Mouse (Mus musculus) forebrain, embryonic 15.5 days (tissue): Measurements from ENCODE around the gene BC029722. TPM values are rescaled to one million over a fixed set of nuclear protein-coding genes. Genes with fewer than 3 reads are reported as not detected.

Experiments used
- ATAC-seq: fragments of 200-750 bp; cut with Nextera tagmentation; replicated peaks from 2 replicates; pipeline ENCODE4 v1.8.0; 2017; ENCODE audit warnings: mild to moderate bottlenecking, moderate TSS enrichment, moderate library complexity
- H3K27ac ChIP-seq: fragments of 300-500 bp; sonication (generic); replicated peaks from 2 replicates; pipeline ENCODE4 v1.5.1; 2015; ENCODE audit warnings: mild to moderate bottlenecking, inconsistent platforms
- H3K27me3 ChIP-seq: fragments of 300-500 bp; sonication (generic); 2 replicates; pipeline ENCODE4 v1.6.1; 2015; ENCODE audit warnings: inconsistent platforms
- H3K36me3 ChIP-seq: fragments of 300-500 bp; sonication (generic); 2 replicates; pipeline ENCODE4 v1.6.1; 2015; ENCODE audit warnings: mild to moderate bottlenecking, inconsistent platforms
- H3K4me1 ChIP-seq: fragments of 300-500 bp; sonication (generic); 2 replicates; pipeline ENCODE4 v1.6.1; 2015; ENCODE audit warnings: inconsistent platforms
- H3K4me2 ChIP-seq: fragments of 300-500 bp; sonication (generic); replicated peaks from 2 replicates; pipeline ENCODE4 v1.6.1; 2015; ENCODE audit warnings: mild to moderate bottlenecking, inconsistent platforms
- H3K4me3 ChIP-seq: fragments of 300-500 bp; sonication (generic); 2 replicates; pipeline ENCODE4 v1.5.1; 2015; ENCODE audit warnings: mild to moderate bottlenecking, inconsistent platforms
- H3K9ac ChIP-seq: fragments of 300-500 bp; sonication (generic); replicated peaks from 2 replicates; pipeline ENCODE4 v1.6.1; 2015; ENCODE audit warnings: mild to moderate bottlenecking, inconsistent platforms
- H3K9me3 ChIP-seq: fragments of 300-500 bp; sonication (generic); 2 replicates; pipeline ENCODE4 v1.6.1; 2016; ENCODE audit warnings: inconsistent platforms
- WGBS: fragments of 180-500 bp; shearing (Covaris S2); methylation state at CpG from one replicate; pipeline ENCODE4 v1.1.7; 2015; ENCODE audit warnings: mixed read lengths; 5-methylcytosine and 5-hydroxymethylcytosine counted together
- polyA plus RNA-seq: library from polyadenylated mRNA; unstranded; fragments of >200 nt; fragmentation: Nextera tagmentation; extraction: Ambion mirVana; gene quantifications from 2 replicates; pipeline ENCODE4 v1.2.1, GENCODE M21; 2015

The BC029722 gene
- 30.5 and 32.5 TPM in 2 replicates for polyA plus RNA-seq

DNA sequence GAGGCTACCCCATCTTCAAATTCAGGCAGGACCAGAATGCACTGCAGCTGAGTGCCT, at the start of gene BC029722:
Gene BC029722, minus strand, starts transcription at position 35 of the 57 bp plus-strand sequence.
- Histone ChIP-seq H3K27me3 (no peaks in the 10 kb centered on the region), H3K27ac (peak within 1 kb of the TSS; percentile 88), H3K4me3 (peak within 1 kb of the TSS; percentile 58), H3K4me2 (peak within 1 kb of the TSS; percentile 83), H3K4me1 (peaks cover 20% of the 10 kb centered on the region), H3K9ac (peak within 1 kb of the TSS; percentile 72), H3K9me3 (no peaks in the 10 kb centered on the region), H3K36me3 (peaks cover 49% of the 10 kb centered on the region)
- no peak for ATAC-seq

DNA sequence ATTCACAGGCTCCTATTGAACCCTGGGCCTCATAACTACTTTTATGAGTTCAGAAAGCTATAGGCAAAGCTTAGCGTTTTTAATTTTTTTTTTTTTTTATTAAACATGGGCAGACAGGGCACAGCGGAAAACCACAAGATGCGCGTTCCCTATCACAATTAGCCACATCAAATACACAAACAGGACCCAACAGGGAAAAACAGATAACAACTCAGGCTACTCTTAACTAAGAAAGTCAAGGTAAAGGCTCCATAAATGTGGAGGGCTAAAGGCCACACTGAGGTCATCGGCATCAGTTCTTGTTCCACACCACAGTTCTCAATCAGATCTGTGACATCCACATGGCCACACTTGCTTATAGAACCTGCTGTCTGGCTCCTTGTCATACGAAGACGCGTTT, 49.1 kb upstream of the BC029722 start:
- H3K4me2 ChIP-seq: no peak overlapping the region
- no peaks in the 10 kb centered on the region for H3K36me3 ChIP-seq
- WGBS: 97% methylated on average over 8 of the region's 8 CpGs
- ATAC-seq: no peak
- H3K4me3 ChIP-seq: no peak overlapping the region
- H3K4me1 ChIP-seq: peaks cover 25% of the 10 kb centered on the region
- no peaks in the 10 kb centered on the region for H3K9me3 ChIP-seq
- no peaks in the 10 kb centered on the region for H3K27me3 ChIP-seq
- no peak overlapping the region for H3K27ac ChIP-seq
- no peak overlapping the region for H3K9ac ChIP-seq

DNA sequence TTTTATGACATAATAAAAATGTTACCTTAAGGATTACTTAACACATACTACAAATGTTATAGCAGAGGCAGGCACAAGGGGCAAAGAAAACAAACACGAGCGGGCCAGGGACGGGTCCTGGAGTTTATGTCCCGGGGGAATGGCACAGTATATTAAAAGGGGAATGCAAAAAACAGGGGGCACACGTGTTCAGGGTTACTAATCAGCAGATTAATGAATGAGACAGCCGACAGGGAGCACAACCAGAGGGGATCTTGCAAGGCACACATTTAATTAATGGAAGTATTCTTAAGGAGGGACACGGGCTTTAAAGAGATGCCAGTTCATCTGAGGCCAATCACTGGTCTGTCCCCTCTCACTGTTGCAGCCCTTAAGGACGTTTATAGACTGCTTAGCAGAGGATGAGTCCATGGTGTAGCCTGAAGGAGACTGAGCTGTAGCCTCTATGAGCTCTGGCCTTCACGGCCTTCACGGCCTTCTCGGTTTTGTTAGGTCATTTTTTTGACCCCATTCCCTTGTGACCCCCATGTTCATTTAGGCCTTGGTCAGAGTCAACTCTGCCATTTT, 44.2 kb upstream of the BC029722 start:
- no peaks in the 10 kb centered on the region for H3K36me3 ChIP-seq
- H3K27ac ChIP-seq: 0 out of 2 replicates have a peak overlapping the region, but pooled peaks have one; percentile 16
- H3K4me2 ChIP-seq: peak overlapping the region; percentile 14
- 37% methylated on average over 11 of the region's 11 CpGs for WGBS
- no peak overlapping the region for H3K9ac ChIP-seq
- 0 out of 2 replicates have a peak overlapping the region, but pooled peaks have one; percentile 3 for H3K4me3 ChIP-seq
- H3K4me1 ChIP-seq: peaks cover 16% of the 10 kb centered on the region
- ATAC-seq: peak; percentile 74
- H3K27me3 ChIP-seq: no peaks in the 10 kb centered on the region
- no peaks in the 10 kb centered on the region for H3K9me3 ChIP-seq

DNA sequence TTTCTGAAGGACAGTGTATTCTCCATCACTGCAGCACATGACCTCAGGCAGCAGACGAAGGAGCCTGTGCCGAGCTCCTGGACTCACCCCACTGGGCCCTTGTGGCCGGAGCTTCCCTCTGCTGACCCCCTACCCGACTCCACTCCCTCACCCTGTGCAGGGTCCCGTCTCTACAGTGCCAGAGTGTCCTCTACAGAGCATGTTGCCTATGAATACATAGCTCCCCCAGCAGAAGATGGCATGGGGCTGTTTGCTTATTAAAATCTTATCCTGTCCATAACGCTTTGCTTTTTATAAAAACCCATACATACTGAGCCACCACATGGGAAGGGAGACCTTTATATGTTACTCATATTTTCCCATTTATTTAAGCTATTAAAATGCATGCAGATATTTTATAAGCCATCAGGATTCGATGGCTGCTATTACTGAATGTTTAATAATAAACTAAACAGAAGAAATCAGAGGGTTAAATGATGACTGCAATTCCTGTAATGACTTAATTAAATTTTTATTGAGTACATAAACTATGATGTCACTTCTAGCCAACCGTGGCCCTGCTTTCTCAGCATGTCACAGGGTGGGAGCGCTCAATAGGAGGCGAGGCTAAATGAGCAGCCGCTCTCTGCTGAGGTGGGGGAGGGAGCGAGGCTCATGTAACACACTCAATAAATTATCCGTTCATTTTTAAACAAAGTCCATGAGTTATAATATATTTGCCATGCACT, 43.5 kb upstream of the BC029722 start:
- Histone ChIP-seq H3K36me3 (no peaks in the 10 kb centered on the region), H3K9ac (no peak overlapping the region), H3K27ac (peak overlapping the region; percentile 16; the same call in 1 of the 2 replicates), H3K9me3 (no peaks in the 10 kb centered on the region), H3K27me3 (no peaks in the 10 kb centered on the region), H3K4me2 (peak overlapping the region; percentile 14), H3K4me3 (no peak overlapping the region), H3K4me1 (peaks cover 16% of the 10 kb centered on the region)
- ATAC-seq: peak; percentile 93
- WGBS: 51% methylated on average over 13 of the region's 13 CpGs

DNA sequence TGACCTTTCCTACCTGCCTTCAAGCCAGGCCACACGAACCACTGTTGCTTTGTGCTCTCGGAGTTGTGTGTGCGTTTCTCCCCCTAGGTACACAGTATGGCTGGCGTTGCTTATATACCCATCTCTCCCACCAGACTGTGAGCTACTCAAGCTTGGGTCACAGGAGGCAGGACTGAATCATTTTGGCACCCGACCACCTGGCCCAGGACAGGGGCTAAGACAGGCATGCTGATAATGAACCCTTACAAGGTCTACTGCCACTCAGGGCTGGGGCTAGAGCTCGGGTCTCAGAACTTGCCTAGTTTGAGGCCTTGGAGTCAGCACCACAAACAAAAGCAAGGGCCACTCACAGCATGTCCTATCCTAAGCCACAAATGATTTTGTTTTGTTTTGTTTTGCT, 42.4 kb upstream of the BC029722 start:
- no peak overlapping the region for H3K4me2 ChIP-seq
- no peak for ATAC-seq
- 92% methylated on average over 6 of the region's 6 CpGs for WGBS
- H3K9ac ChIP-seq: no peak overlapping the region
- H3K9me3 ChIP-seq: no peaks in the 10 kb centered on the region
- H3K27ac ChIP-seq: no peak overlapping the region
- H3K36me3 ChIP-seq: no peaks in the 10 kb centered on the region
- no peak overlapping the region for H3K4me3 ChIP-seq
- H3K27me3 ChIP-seq: no peaks in the 10 kb centered on the region
- peaks cover 16% of the 10 kb centered on the region for H3K4me1 ChIP-seq

DNA sequence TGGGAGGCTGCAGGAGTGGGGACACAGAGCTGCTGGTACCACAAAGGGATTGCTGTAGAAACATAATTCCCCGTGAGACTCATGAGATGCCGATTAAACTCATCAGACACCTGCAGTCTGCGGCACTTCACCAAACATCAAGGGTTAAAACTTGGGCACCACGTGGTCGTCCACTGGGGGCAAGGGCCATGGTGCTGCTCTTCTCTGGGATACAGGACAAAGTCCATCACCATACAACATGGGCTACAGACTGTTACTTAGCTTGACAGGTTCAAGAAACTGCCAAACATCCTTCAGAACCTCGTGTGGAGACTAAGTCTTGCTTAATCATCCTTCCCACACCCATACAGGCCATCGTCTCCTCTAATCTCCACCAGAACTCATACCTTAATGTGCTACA, 40.9 kb upstream of the BC029722 start:
- Histone ChIP-seq H3K27me3 (no peaks in the 10 kb centered on the region), H3K4me1 (peaks cover 16% of the 10 kb centered on the region), H3K27ac (no peak overlapping the region), H3K9me3 (no peaks in the 10 kb centered on the region), H3K4me2 (no peak overlapping the region), H3K36me3 (no peaks in the 10 kb centered on the region), H3K4me3 (no peak overlapping the region), H3K9ac (no peak overlapping the region)
- ATAC-seq: no peak
- 86% methylated on average over 7 of the region's 7 CpGs for WGBS

DNA sequence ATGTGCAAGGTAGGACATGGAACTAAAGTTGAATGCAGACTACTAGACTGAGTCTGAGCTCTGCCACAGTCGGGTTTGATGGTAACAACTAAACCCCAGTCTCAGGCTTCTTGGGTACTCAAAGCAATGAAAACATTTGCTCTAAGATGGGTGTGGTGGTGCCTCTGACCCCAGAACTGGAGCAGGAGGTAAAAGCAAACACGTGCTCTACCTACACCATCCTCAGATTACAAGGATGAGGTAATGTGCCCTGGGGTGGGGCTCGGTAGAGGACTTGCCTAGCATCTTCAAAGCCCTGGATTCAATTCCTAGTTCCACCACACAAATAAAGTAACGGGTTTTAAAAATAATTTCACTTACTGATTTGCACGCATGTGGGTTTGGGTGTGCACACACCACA, 33.3 kb upstream of the BC029722 start:
- peaks cover 21% of the 10 kb centered on the region for H3K36me3 ChIP-seq
- no peak overlapping the region for H3K27ac ChIP-seq
- no peak overlapping the region for H3K4me2 ChIP-seq
- no peaks in the 10 kb centered on the region for H3K4me1 ChIP-seq
- H3K9ac ChIP-seq: no peak overlapping the region
- WGBS: 91% methylated on average over 5 of the region's 5 CpGs
- H3K4me3 ChIP-seq: no peak overlapping the region
- no peaks in the 10 kb centered on the region for H3K27me3 ChIP-seq
- no peak for ATAC-seq
- no peaks in the 10 kb centered on the region for H3K9me3 ChIP-seq

DNA sequence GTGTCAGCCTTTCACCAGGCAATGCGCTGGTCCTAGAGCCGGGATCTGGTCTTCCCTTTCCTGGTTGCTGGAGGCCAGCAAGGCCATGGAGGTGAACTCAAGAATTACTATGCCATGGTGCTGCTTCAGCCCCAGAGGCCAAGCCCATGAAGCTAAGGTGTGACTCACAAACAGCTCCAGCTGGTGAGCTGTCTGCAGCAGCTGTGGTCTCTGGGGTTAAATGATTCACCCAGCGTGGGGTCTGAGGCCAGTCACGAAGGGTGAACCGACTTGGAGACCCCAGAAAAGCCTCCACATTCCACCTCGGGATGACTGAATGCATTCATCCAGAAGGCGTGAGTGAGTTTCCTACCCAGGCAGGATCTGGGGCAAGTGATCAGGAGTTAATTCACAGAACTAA, 30.9 kb upstream of the BC029722 start:
- Histone ChIP-seq H3K36me3 (peaks cover 36% of the 10 kb centered on the region), H3K27me3 (no peaks in the 10 kb centered on the region), H3K4me3 (no peak overlapping the region), H3K27ac (no peak overlapping the region), H3K4me2 (no peak overlapping the region), H3K4me1 (no peaks in the 10 kb centered on the region), H3K9ac (no peak overlapping the region), H3K9me3 (no peaks in the 10 kb centered on the region)
- ATAC-seq: no peak
- WGBS: 84% methylated on average over 7 of the region's 7 CpGs

DNA sequence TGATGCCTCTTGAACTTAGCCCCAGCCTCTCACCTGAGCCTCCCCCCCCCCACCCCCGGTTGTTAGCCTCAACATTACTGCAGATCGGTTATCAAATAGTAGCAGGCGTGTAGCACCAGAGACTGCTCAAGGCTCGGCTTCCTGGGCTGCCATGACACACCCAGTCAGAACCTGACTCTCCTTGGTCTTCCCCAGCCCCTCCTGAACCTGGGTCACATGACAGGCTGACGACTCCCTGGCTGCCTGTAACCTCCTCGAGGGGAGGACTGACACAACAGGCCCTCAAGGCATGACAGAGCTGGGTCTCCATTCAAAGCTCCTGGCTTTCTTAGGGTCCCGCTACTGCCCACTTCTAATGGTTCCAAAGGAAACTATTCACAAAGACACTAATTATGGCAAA, 30.2 kb upstream of the BC029722 start:
- Histone ChIP-seq H3K9ac (no peak overlapping the region), H3K4me3 (no peak overlapping the region), H3K4me2 (no peak overlapping the region), H3K27ac (no peak overlapping the region), H3K27me3 (no peaks in the 10 kb centered on the region), H3K9me3 (no peaks in the 10 kb centered on the region), H3K4me1 (no peaks in the 10 kb centered on the region), H3K36me3 (peaks cover 36% of the 10 kb centered on the region)
- WGBS: 68% methylated on average over 7 of the region's 7 CpGs
- ATAC-seq: no peak

DNA sequence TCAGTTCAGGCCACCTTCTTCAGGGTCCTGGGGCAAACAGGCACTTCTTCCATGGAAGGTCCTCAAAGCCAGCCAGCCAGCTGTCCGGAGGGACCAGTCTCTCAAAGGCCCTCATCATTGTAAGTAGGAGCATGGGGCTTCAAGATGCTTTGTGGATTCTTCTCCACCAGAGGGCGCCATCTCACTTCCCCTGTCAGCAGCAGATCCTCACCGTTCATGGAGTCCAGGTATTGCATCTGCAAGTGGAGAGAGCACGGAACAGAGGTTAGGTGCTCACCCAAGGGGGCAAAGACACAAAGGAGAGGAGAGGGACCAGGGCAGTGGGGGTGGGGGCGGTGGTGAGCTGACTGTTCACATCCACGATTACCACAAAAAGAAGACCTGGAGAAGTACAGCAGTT, 29.1 kb upstream of the BC029722 start:
- Histone ChIP-seq H3K4me1 (no peaks in the 10 kb centered on the region), H3K36me3 (peaks cover 36% of the 10 kb centered on the region), H3K27ac (no peak overlapping the region), H3K4me3 (no peak overlapping the region), H3K4me2 (no peak overlapping the region), H3K27me3 (no peaks in the 10 kb centered on the region), H3K9me3 (no peaks in the 10 kb centered on the region), H3K9ac (no peak overlapping the region)
- WGBS: 23% methylated on average over 6 of the region's 6 CpGs
- ATAC-seq: peak; percentile 43; the same call in 1 of the 2 replicates

DNA sequence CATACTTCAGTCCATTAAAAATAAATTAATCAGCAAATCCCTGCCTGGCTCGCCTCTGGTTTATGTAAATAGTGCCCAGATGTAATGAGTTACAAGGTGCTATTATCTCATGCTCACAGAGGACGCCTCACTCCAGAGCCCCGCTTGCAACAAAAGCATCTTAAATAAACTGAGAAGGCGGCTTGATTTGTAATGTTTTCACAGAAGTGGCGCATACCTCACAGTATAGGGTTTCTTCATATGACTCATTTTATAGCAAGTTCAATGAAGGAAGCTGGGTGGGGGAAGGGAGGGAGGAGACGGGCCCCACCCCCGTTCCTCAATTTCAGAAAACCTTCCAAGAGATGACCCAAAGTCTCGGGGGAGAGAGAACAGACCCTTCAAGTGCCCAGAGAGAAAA, 27.7 kb upstream of the BC029722 start:
- WGBS: 87% methylated on average over 8 of the region's 8 CpGs
- peaks cover 36% of the 10 kb centered on the region for H3K36me3 ChIP-seq
- no peak for ATAC-seq

DNA sequence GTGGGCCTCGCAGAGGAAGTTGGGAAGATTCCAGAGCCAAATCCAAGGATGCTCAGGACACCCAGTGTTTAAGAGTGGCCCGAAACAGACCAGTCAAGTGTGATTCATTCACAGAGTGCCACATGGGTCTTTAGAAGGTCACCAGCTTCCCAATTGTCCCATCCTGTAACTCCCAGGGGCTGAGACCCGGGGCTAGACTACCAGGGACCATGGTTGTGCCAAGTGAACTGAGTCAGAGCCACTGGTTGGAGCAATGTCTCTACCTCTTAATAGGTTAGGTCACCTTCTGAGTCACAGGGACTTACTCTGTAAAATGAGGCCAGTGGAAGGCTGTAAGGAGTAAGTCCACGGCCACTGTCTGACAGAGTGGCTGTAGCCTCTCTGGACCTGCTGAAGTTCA, 19.7 kb upstream of the BC029722 start:
- Histone ChIP-seq H3K27ac (no peak overlapping the region), H3K27me3 (no peaks in the 10 kb centered on the region), H3K4me3 (no peak overlapping the region), H3K36me3 (no peaks in the 10 kb centered on the region), H3K9ac (no peak overlapping the region), H3K4me2 (no peak overlapping the region), H3K9me3 (no peaks in the 10 kb centered on the region), H3K4me1 (no peaks in the 10 kb centered on the region)
- 91% methylated on average over 4 of the region's 4 CpGs for WGBS
- no peak for ATAC-seq

More for the DNA sequence above, 27.7 kb upstream of the BC029722 start:
- H3K4me1 ChIP-seq: no peaks in the 10 kb centered on the region
- H3K27ac ChIP-seq: no peak overlapping the region
- no peaks in the 10 kb centered on the region for H3K27me3 ChIP-seq
- H3K4me3 ChIP-seq: no peak overlapping the region
- no peak overlapping the region for H3K4me2 ChIP-seq
- no peaks in the 10 kb centered on the region for H3K9me3 ChIP-seq
- no peak overlapping the region for H3K9ac ChIP-seq

DNA sequence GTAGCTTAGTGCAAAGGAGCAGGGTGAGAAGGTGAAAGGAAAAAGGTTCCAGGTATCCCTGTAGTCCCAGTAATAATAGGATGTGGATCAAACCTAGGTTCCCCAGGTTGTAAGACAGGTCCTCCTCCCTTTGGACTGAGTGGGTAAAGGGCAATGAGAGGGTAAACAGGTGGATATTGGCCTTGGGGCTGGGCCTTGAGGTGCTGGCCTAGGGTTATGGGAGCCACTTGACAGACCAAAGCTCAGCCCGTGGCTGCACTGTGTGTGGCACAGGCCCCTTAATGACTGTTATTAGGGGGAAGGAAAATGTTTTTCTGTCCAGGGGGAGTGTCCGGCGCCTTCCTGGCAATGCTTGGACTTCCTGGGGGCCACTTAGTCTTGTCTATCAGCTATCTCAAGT, 18.7 kb upstream of the BC029722 start:
- no peaks in the 10 kb centered on the region for H3K9me3 ChIP-seq
- H3K4me1 ChIP-seq: no peaks in the 10 kb centered on the region
- no peaks in the 10 kb centered on the region for H3K36me3 ChIP-seq
- H3K27ac ChIP-seq: no peak overlapping the region
- 72% methylated on average over 3 of the region's 3 CpGs for WGBS
- H3K9ac ChIP-seq: no peak overlapping the region
- no peak overlapping the region for H3K4me2 ChIP-seq
- H3K4me3 ChIP-seq: no peak overlapping the region
- no peak for ATAC-seq
- no peaks in the 10 kb centered on the region for H3K27me3 ChIP-seq
